Mouse (Mus musculus) E14TG2a.4 (cell line): Measurements from ENCODE around the gene Rnf223.

Source experiments
- CTCF ChIP-seq: conservative IDR thresholded peaks from 2 replicates; pipeline ENCODE4 v1.5.1; 2014; ENCODE audit warnings: low read length
- NANOG ChIP-seq: IDR thresholded peaks from 2 replicates; pipeline ENCODE4 v1.6.1; 2014; ENCODE audit warnings: borderline replicate concordance, low read length, mixed read lengths
- POU5F1 ChIP-seq: IDR thresholded peaks from 2 replicates; pipeline ENCODE4 v1.6.1; 2014; ENCODE audit warnings: low read length, borderline replicate concordance

- TF ChIP-seq CTCF, result no peak
- no peak for TF ChIP-seq NANOG
- TF ChIP-seq POU5F1, result no peak
Measured at GRCm38 (mm10) chr4:156091236-156091635, 39.1 kb upstream of the Rnf223 start.
